Mouse (Mus musculus) cerebellum, adult 8-10 months (tissue): ENCODE measurements around the gene Lnx2.

Experiments
- DNase-seq: peaks from one replicate; pipeline ENCODE4 v3.0.0; 2022

The Lnx2 gene

DNA sequence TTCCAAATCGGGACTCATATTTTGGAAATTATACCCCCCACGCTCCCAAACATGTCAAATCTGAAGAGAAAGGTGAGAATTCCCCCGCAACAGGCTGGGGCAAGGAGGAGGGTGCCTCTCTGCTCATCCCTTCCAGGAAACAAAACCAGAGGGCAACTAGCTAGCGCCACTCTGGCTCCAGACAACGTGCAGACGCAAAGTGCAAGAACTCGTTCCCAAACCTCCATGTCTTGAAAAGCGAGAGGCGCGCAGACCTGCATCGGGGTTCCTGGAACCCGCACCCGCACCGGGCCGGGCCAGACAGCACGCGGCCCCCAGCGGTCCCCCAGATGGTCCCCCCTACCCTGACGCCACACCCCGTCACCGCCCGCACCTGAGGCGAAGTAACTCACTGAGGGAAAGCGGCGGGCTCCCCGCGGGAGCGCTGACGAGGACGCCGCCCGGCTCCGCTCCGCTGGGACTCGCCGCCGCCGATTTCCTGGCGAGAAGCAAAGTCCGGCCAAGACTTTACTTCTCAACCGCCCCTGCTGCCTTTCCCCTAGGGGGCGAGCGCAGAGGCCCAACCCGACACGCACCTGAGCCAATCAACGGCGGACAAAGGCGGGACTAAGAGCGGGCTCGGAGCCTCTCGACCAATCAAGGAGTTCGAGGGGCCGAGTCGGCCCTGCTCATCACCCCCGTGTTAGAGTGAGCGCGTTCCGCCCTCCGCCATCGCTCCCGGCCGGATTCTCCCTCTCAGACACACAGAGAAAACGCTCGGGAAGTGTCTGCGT is at the start of gene Lnx2:
Lnx2 (minus strand) TSS at position 561 of the 773 bp plus-strand sequence.
- DNase-seq: peak; percentile 97

DNA sequence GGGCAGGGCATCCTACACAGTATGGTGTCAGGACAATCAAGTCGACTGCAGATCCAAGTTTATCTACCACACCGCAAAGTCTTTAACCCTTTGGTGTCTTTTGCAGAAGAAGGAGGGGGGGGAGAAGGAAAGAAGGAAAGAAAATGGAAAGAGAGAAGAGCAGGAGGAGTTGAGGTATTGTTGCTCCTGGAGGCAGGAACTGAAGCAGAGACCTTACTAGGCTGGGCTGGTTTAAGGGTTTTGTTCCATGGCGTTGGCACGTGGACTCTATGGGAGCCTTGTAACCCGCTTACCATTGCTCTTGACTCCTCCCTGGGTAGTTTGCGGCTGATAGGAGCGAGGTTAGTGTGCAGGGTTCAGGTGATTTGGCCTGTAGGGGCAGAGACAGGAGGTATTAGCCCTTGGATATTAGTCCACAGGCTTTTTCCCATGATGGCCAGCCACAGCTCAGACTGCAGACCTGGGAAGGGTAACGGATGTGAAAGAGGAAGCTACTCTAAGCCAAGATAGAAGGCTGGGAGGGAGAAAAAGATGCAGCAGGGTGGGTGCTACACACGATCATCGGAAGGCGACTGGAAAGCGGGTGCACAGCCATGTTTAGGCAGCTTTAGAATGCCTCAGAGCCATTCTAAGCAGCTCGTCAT is 49.3 kb upstream of the Lnx2 start:
- no peak for DNase-seq

DNA sequence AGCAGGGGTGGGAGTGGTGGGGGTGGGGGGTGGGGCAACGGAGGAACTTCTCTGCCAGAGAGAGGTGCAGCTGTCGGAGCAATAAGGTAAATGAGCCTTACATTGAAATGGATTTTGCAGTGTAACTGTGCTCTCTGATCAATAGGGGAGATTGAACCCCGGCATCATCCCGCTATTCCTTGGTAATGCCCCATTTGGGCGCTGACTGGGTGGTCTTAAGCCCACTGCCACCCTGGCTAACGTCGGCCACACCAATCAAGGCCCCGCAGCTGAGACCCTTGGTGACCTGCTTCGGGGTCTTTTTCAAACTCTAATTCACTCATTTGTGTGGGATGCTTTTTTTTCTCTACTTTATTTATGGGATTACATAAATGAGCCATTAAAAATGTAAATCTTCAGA is 48.4 kb upstream of the Lnx2 start:
- no peak for DNase-seq

DNA sequence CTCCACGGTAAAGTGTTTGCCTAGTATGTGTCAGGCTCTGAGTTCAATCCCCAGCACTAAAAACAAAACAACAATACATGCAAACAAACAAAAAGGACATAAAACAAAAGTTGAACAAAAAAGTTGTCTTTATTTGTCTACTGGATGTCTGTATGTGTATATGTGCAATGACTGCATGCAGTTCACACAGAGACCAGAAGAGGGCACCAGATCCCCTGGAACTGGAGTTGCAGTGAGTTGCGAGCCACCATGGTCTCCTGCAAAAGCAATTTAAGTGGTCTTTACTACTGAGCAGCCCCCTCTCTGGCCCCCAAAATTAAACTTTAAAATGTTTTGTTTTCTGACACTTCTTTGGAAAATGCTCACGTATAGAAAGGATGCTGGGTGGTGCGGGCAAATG is 44.8 kb upstream of the Lnx2 start:
- DNase-seq: no peak

DNA sequence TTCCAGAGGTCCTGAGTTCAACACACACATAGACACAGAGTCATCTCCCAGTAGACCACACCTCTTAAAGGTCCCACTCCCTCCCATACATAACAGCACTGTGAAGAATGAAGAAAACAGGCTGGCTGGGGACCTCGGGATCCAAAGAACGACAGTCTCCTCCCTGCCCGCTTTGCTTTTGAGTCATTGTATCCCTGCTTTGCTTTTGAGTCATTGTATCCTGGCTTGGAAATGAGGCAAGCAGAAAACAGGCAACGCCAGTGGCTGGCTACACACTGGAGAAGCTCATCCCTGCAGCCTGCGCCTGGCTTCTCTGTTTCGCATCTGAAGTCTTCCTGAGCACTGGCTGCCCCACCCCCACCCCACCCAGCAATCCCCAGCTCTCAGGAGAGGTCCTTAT is 40.6 kb upstream of the Lnx2 start:
- DNase-seq: no peak

DNA sequence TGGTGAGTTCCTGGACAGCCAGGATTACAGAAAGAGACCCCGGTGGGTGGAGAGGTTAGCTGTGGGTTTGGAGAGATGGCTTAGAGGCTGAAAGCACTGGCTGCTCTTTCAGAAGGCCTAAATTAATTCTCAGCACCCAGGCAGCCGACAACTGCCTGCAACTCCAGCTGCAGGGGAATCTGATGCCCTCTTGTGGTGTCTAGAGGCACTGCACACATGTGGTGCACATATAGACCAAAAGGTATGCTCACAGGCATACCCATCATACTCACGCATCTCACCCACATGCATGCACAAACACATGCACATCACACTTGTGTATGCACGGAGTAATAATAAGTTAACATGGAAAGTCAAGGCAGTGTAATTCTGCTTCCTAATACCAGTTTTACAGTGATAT is 39.2 kb upstream of the Lnx2 start:
- no peak for DNase-seq

DNA sequence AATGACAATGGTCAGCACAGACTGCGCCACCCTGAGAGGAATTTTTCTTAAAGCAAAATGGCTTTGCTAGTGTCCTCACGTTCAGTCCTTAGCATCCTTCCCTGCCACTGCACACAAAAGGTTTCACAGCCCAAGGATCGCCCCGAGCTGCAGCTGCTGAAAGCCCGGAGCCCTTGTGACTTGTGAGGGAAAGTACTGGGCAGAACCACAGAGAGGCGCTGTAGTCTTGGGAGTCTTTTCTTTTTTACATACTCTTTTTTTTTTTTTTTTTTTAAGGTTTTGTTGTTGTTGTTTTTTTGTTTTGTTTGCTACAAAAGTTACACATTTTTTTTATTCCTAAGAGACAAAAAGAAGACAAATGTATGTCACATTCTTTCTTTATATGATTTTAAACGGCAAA is 38.4 kb upstream of the Lnx2 start:
- DNase-seq: no peak

DNA sequence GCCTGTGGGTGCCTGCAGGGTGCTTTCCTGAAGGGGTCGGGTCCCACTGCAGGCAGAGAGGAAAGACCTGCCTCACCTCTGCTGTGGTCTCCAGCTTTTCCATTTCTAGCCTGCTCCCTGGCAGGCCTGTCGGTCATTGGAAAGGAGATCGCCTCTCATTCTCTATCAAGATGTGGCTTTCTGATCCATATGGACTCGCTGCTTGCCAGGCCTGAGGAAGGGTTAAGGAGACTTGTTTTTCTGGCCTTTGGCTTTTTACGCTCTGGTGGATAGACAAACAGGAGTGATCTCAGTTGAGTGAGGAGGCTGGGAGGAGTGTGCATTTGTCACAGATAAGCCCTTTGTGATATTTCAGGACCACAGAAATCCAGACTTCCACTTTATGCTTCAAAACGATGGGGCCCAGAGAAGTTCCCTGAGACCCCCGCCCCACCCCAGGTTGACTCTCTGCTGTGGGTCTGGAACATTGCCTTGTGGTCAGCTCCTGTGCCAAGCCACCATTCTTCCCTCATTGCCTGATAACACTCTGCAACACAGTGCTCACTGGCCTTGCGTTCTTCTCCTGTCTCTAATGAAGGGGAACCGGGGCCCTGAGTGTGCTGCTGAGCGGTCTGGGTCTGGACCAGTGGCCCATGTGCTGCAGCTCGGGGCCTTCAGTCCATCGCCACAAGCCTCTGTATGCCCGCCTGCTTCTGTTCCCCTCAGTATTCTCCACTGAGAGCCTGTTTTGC is 32.6 kb upstream of the Lnx2 start:
- DNase-seq: no peak

DNA sequence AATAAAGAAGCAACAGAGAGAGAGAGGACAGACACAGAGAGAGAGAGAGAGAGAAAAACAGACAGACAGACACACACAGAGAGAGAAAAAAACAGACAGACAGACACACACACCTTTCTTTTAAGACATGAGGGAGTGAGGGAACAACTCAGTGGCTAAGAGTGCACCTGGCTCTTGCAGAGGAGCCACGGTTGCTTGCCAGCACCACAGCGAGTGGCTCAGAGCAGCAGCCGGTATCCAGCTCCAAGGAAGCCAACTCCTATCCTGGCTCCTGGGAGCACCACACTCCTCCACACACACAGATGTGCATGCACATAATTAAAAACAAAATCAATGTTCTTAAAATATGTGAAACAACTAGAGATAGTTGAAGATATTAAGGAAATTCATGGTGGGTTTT is 30.9 kb upstream of the Lnx2 start:
- no peak for DNase-seq

DNA sequence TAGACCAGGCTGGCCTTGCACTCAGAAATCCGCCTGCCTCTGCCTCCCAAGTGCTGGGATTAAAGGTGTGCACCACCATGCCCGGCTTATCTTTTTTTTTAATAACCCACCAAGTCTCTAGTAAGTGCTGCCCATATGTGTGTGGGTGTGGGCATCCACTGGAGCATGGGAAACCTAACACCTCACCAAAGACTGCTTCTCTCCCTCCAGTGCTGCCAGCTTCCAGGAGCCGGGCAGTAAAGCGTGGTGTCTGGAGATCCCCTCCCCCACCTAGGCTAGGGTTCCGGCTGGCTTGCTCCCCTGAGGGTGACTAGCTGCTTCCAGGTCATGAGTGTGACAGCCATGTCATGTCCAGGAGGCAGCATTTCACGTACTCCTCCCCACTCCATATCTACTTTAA is 25.9 kb upstream of the Lnx2 start:
- no peak for DNase-seq

DNA sequence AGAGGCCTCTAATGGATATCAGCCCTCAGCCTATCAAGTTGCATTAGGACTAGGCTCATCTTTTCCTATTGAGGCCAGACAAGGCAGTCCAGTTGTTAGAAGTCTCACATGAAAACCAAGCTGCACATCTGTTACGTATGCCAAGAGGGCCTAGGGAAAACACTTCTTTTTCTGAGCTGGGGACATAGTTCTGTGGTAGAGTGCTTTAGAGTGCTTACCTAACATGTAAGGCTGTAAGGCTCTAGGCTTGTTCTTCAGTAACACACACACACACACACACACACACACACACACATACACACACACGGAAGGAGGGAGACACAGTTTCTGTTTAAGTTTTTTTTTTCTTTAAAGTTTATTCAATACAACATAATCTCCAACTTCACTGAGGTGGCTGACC is 23.8 kb upstream of the Lnx2 start:
- no peak for DNase-seq

DNA sequence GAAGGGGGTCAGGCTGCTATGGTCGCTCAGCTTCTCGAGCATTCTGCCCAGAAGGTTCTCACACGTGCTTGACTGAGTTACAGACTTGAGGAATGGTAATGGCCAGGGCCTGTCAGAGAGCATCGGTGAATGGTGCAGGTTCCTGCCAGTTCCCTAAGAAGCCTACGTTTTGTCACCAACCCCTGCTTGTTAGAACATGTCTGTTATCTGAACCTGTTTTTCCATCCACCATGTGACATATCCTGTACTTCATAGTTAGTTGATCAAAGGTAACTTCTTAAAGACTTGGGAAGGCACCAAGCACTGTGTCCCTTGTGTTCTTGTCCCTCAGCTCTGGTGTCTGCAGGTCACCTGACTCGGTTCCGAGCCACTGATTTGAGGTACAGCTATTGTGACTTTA is 22.3 kb upstream of the Lnx2 start:
- DNase-seq: no peak

DNA sequence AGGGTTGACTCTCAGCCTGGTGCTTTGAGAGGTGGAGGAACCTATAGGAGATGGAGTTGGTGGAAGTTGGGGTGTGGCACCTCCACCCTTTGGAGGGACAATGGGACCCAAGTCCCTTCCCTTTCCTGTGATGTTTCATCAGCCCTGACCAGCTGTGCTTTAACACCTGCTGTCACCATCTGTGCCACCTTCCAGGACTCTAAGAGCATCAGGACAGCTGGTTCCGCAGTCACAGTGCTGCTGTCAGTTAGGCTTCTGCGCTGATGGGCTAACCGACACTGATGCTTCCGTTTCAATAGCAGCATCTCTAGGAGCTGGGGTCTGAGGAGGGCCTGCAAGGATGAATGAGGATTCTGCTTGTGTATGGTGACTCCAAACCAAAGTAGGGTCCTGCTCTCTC is 20.2 kb upstream of the Lnx2 start:
- DNase-seq: no peak

DNA sequence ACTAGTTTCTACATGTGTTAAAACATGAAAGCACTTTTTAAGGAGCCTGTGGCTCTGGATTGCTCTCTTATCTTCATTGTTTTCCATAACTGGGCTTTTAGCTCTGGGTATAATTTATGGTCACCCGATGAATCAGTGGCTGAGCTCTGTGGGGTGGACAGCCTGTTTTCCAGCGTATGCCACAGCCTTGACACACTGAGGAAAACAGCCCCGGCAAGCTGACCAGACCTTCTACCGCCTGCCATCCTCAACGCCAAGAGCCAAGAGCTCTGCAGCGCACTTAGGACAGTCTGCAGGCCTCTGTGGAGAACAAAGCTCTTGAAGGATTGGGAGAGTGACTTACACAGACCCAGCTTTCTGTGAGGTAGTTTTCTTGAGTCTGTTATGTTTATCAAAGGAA is 17.9 kb upstream of the Lnx2 start:
- no peak for DNase-seq

DNA sequence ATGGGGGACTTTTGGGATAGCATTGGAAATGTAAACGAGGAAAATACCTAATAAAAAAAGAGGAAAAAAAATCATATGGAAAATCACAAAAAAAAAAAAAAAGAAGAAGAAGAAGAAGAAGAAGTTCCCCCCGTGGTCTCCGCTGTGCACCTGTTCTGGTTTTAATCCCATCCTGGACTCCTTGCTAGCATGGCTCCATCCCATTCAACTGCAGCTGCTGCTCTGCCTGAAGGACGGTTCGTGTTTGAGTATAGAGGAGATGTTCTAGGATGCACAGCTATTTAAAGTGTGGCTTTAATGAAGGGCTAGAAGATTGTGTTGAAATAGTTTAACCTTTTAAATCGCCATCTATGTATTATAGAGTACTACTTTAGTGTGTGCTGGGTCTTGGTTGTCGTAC is 16.1 kb upstream of the Lnx2 start:
- no peak for DNase-seq

DNA sequence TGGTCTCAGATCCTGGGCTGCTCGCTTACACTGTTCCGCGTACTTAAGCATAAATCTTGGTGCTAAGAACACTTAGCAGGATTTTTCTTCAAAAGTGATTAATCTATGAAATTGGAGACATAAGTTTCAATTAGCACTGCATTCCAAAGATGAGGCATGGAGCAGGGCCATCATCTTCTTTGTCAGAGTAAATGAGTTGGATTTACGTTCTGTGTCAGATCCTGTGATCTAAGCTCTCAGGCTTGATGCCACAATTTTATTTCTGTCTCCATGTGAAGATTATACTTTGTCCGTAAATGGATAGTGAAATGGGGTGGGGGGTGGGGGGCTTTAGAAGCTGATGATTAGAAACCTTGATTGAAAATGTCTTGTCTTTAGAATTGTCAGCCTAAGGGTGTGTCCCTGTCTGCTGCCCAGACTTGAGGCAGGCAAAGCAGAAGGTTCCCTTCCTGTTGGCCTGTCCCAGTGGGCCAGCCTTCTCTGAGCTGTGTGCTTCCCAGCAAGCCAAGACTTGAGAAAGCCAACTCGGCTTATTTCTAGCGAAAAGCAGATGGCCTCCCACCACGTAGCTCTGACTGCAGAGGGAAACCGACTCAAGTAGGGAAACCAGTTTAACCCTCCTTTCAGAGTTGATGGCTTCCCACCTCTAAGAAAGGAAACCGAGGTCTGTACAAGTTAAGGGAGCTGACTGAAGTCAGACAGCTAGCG is 14.0 kb upstream of the Lnx2 start:
- peak; percentile 79 for DNase-seq

DNA sequence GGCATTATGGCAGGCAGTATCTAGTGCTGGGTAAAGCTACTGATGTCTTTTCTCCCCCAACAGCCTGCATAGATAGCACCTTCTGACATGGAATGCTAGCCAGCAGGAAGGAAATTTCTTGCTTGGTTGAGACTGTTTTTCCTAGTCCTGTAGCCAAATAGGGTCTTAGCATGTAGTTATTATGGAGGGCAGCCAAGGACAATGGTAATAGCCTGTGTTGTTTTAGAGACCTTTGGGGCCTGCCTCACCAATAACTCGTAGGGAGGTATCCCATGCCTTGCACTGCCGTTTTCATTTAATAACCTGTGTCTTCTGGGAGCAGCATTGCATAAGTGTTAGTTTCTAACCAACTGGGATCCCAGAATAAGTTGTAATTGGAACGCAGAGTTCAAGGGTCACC is 13.4 kb upstream of the Lnx2 start:
- no peak for DNase-seq

DNA sequence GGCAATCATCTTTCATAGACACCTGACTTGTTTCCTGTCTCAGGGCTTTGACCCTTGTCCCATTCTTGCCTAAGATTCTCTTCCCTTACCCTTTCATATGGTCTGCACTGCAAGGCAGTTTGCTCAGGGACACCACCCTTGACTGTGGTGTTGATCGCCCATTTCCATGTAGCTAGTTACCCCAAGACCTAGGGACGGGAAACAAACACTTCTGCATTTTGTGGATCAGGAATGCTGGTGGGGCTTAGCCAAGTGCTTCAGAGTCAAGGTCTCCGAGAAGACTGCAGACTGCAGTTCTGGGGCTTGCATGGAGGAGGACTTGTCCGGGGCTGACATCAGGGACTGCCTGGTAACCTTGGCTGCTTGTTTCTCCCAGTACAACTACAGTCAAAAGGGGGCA is 10.4 kb upstream of the Lnx2 start:
- DNase-seq: no peak

DNA sequence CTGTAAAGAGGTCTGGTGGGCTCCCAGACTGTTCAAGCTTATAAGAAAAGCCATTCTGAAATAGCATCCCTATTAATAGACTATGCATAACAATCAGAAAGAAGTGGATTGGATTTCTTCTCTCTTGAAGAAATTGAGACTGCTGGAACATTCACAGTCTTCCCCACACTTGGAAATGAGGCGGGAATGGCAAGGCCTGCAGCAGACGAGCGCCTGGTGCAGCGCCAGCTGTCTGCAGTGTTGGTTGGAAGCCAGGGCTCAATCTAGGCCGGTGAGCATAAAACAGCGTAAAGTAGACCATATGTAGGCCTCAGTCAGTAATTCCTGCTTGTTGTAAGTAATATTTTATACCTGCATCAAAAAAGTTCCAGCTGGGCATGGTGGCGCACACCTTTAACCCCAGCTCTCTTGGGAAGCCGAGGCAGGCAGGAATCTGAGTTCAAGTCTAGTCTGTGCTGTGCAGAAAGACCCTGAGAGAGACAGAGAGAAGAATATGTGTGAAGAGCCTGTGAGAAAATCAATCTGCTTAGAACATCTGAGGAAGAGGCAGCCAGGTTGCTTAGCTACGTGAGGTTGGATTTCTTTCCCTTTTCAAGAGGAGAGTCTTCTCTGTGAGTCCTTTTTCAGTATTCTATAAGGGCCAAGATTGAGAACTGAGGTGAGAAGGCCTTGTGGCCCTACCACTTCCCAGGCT is 9.0 kb upstream of the Lnx2 start:
- peak; percentile 86 for DNase-seq

DNA sequence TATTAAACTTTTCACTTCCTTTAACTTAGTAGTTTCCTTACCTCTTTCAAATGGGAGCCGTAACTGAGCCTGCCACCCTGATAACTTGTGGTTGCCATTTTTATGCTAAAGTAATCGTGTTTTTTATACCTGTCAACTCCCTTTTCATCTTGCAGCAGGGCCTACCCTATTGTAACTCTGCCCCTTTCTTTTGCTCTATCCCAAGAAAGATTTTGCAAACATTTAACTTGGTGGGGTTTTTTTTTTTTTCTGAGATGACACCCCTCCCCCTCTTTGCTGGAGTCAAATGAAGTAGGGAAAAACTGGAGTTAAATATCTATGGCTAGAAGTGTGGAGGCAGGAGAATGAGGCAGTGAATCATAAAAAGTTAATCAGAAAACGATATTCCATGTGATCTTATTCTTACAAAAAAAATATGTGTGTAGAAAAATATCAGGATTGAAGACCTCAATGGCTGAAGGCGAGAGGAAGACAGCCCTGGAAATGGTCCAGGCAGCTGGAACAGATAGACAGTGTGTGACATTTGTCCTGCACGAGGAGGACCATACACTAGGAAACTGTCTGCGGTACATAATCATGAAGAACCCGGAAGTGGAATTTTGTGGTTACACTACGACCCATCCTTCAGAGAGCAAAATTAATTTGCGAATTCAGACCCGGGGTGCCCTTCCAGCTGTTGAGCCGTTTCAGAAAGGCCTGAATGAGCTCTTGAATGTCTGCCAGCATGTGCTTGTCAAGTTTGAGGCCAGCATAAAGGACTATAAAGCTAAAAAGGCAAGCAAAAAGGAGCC is 1.9 kb upstream of the Lnx2 start:
- DNase-seq: no peak

DNA sequence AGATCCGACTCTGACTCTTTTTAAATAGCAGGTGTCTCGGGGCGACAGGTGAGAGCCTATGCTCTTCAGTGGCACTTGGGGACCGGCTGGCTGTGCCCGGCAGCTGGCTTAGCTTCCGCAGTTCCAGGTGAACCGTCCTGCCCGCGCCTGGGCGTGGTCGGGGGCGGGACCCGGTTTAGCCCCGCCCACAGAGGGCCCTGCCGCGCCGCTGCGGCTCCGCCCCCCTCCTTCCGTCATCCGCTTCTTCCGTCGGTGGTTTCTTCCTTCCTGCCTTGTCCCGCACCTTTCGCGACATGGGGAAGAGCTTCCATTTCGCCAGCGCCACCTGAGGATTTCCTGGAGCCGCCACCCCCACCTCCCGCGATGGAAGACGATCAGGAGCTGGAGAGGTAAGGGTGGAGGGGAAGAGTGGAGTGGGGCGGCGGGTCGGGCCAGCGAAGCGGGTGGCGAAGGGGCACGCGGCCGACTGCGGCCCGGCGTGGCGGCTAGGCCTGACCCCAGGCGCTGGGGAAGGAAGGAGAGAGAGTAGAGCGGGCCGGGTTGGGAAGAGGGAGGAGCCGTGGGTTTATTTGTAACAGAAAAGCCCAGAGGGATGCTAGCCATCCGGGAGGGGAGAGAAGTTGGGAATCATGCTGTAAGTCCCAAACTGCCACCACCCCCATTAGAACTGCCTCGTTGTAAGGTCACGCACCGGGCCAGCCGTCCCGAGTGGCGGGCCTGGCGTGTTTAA is 1.1 kb upstream of the Lnx2 start:
- DNase-seq: peak; percentile 94
